Mouse (Mus musculus): ENCODE measurements around the gene Srsy. TPM values are rescaled to one million over a fixed set of nuclear protein-coding genes. Genes with fewer than 3 reads are reported as not detected.
"Not testable (repeated sequence)": the region's sequence is repeated elsewhere in the genome, so short reads cannot be mapped to it uniquely, and the experiment has no call there.

Gene Srsy
- not detected in 2 replicates for polyA plus RNA-seq (2015; fragmentation: Nextera tagmentation; extraction: Ambion mirVana)

DNA sequence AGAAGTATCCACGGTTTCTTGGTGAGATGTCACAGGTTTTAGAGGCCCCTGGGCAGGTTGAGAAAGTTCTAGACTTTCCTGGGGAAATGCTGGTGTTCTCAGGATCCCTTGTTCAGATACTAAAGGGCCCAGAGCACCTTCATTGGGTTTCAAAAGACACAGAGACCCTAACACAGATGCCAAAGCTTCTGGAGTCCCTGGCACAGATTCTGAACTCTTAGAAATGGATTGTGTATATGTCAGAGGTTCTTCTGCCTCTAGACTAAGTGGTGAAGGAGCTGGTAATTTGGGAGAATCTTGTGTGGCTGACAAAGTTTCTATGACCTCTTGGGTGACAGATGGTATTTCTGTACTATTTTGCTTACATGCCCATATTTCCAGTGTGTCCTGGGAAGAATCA, at the start of gene Srsy:
Srsy (minus strand) TSS at position 101 of the 400 bp plus-strand sequence.
- H3K27ac ChIP-seq; H3K9ac ChIP-seq; H3K4me2 ChIP-seq; H3K4me3 ChIP-seq; H3K27me3 ChIP-seq; H3K4me1 ChIP-seq; ATAC-seq (ENCODE audit: insufficient number of reproducible peaks, insufficient read depth, low FRiP score, low TSS enrichment, low read depth); H3K9me3 ChIP-seq; H3K36me3 ChIP-seq: not testable (repeated sequence)
- no CpG with 5 or more reads among the region's 1 CpGs for WGBS

Other genes with a start within 250 kb of the Srsy start
- gene Gm21904, start 91.1 kb downstream of the Srsy start, polyA plus RNA-seq (2015; fragmentation: Nextera tagmentation; extraction: Ambion mirVana) = not detected in 2 replicates
- not detected in 2 replicates for gene Gm20772, start 62.6 kb downstream of the Srsy start, polyA plus RNA-seq (2015; fragmentation: Nextera tagmentation; extraction: Ambion mirVana)
- gene Gm20831, start 62.6 kb downstream of the Srsy start, polyA plus RNA-seq (2015; fragmentation: Nextera tagmentation; extraction: Ambion mirVana) = not detected in 2 replicates
- not detected in 2 replicates for gene Gm21764, start 124.5 kb upstream of the Srsy start, polyA plus RNA-seq (2015; fragmentation: Nextera tagmentation; extraction: Ambion mirVana)
- not detected in 2 replicates for gene Ssty1, start 151.8 kb upstream of the Srsy start, polyA plus RNA-seq (2015; fragmentation: Nextera tagmentation; extraction: Ambion mirVana)

Data from embryonic facial prominence, embryonic 13.5 days (tissue).